Mouse (Mus musculus): ENCODE measurements around the gene Zranb3.

GRCm38 (mm10) chr1:128046455-128046854 is 56.4 kb downstream of the Zranb3 start:
- TF ChIP-seq CTCF (IDR thresholded peaks at IDR 0.05; ENCODE audit: insufficient read depth, low read depth, low read length) (no peak), POLR2A (IDR thresholded peaks at IDR 0.05; ENCODE audit: insufficient read depth, low read depth, low read length) (no peak)

All from olfactory bulb, adult 2 months (tissue).